Mouse (Mus musculus) kidney, adult 2 months (tissue): Measurements from ENCODE around the gene Gm11214.

Experiments
- CTCF ChIP-seq: fragments of 200-500 bp; conservative IDR thresholded peaks from 2 replicates; pipeline ENCODE4 v1.5.1; 2011; ENCODE audit warnings: low read depth, mild to moderate bottlenecking, control low read depth, low read length, moderate library complexity, mixed read lengths; ENCODE audit not compliant: insufficient read depth, insufficient read length
- POLR2A ChIP-seq: fragments of 200-500 bp; IDR thresholded peaks from one replicate; pipeline ENCODE4 v1.6.1; 2011; ENCODE audit warnings: low read depth, low read length, control low read depth

DNA sequence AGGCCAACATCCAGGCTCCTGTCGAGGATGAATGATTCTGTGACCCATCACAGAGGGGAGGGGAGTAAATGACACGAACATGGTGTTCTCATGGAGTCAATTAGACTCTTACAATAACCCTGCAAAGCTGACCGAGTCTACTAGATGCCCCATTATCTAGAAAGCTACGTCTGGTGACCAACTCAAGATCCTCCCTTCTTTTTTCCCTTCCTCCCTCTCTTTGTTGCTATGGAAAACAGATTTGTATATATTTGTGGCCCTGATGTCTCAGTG, 22.0 kb upstream of the Gm11214 start:
- TF ChIP-seq CTCF (no peak), POLR2A (no peak)
